12 mouse cellular contexts compared by ENCODE assay signal in the genomic region with DNA sequence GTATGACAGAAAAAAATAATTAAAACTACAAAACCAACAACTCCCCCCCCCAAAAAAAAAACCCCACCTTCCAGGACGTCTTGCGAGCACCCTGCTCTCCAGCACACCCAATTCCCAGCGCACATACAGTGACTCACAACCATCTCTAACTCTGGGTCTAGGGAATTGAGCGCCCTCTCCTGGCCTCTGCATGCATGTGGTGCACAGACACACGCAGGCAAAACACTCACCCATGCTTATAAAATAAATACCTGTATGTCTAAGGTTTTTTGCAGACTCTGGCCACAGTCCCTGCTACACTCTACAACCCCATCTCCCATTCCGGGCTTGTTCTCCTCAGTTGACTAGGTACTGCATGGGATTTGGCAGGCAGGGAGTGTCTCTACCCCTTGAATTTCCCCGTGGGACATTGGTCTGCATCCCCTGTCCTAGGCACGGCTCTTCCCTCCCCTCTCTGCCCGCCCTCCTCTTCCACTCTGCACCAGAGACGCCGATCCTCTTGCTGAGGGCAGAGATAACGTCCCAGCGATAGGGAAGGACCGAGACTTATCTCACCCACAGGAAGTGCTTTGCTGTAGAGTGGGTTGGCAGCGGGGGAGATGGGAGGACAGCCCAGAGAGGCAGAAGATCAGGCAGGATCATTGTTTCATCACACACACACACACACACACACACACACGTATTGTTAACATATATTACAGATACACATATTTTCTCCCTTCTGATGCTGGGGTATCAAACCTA. TPM values are rescaled to one million over a fixed set of nuclear protein-coding genes. Genes with fewer than 3 reads are reported as not detected.
A peak's percentile ranks its signal among the peaks of the same experiment; 100 is the strongest.
DNase-seq lines count a peak whose midpoint lies in the region; ATAC-seq and TF ChIP-seq lines count a peak whose summit lies in the region.
"Had no signal": no experiment of that assay in that cellular context is flagged by ENCODE, and none has a peak within 500 bp of the region (broad histone marks: within the 10 kb centered on the region; RNA-seq: fewer than 3 reads in every experiment).

No protein-coding gene starts in this region.

- H3K36me3 ChIP-seq in heart, embryonic 11.5 days (ENCODE audit: control insufficient read depth, insufficient read depth, low read length) = no peaks in the 10 kb centered on the region
- H3K36me3 ChIP-seq in MEL (ENCODE audit: control insufficient read depth in 1 of 2, insufficient read depth in 2 of 2, low read length in 2 of 2) = peaks cover 0 to 22% of the 10 kb centered on the region in 2 experiments; a peak in 2 of 4 replicates
- H3K36me3 ChIP-seq in liver, embryonic 12.5 days = 0 out of 2 replicates have a peak, but pooled peaks cover 6% of the 10 kb centered on the region
- H3K36me3 ChIP-seq: embryonic facial prominence, embryonic 15.5 days; hindbrain, embryonic 10.5 days had no signal

- intact Hi-C loops in heart, postnatal 25 days (cut with DNase I) = loop anchor here (5.0 kb wide), 1 partner anchor 119 kb away; no protein-coding TSS in a partner anchor

- H3K4me1 ChIP-seq in heart, embryonic 11.5 days (ENCODE audit: control insufficient read depth, insufficient read depth, low read length) = peaks cover 36% of the 10 kb centered on the region
- peaks cover 5 to 32% of the 10 kb centered on the region in 2 experiments for H3K4me1 ChIP-seq in MEL (ENCODE audit: control insufficient read depth in 1 of 2, insufficient read depth in 2 of 2, low read length in 2 of 2)
- peaks cover 35% of the 10 kb centered on the region for H3K4me1 ChIP-seq in liver, embryonic 12.5 days

- peak overlapping the region; percentile 25; the same call in 1 of the 2 replicates for H3K4me2 ChIP-seq in heart, embryonic 11.5 days
- peak overlapping the region; percentile 53 for H3K4me2 ChIP-seq in liver, embryonic 12.5 days
- H3K4me2 ChIP-seq: embryonic facial prominence, embryonic 15.5 days had no signal

- no peak overlapping the region for H3K9ac ChIP-seq in heart, embryonic 11.5 days (ENCODE audit: low read depth, low read length)
- peak overlapping the region; percentile 52 for H3K9ac ChIP-seq in MEL (ENCODE audit: control insufficient read depth, low read depth, low read length, poor library complexity, severe bottlenecking)
- 0 out of 2 replicates have a peak overlapping the region, but pooled peaks have one; percentile 8 for H3K9ac ChIP-seq in liver, embryonic 12.5 days
- H3K9ac ChIP-seq: embryonic facial prominence, embryonic 15.5 days had no signal

- no peak for DNase-seq in heart, postnatal 25 days (ENCODE audit: low spot score)
- DNase-seq in 3T3-L1 (ENCODE audit: low read depth, low spot score) = peak; percentile 24
- DNase-seq in MEL (ENCODE audit: low read depth, low spot score) = peak; percentile 93
- no peak for DNase-seq in gastrocnemius, postnatal 10 days
- no peak for DNase-seq in frontal cortex, adult 2 months (ENCODE audit: extremely low spot score in 1 of 2, low spot score in 1 of 2)
- DNase-seq: left cerebral cortex, postnatal 4 days had no signal

- no peak overlapping the region for H3K4me3 ChIP-seq in heart, embryonic 11.5 days (ENCODE audit: low read depth, low read length)
- H3K4me3 ChIP-seq in MEL (ENCODE audit: control insufficient read depth in 1 of 2, insufficient read depth in 1 of 2, low read depth in 2 of 2, low read length in 2 of 2) = peak overlapping the region; percentile 27; a peak in 3 of 4 replicates
- peak overlapping the region; percentile 4; the same call in 1 of the 2 replicates for H3K4me3 ChIP-seq in liver, embryonic 12.5 days
- H3K4me3 ChIP-seq: embryonic facial prominence, embryonic 15.5 days; hindbrain, embryonic 10.5 days had no signal

- H3K27ac ChIP-seq in heart, embryonic 11.5 days (ENCODE audit: low read depth, low read length) = peak overlapping the region; percentile 18; the same call in 1 of the 2 replicates
- peak overlapping the region; percentile 77 for H3K27ac ChIP-seq in MEL (ENCODE audit: control insufficient read depth, low read depth, low read length)
- H3K27ac ChIP-seq in liver, embryonic 12.5 days = peak overlapping the region; percentile 46; the same call in 1 of the 2 replicates
- H3K27ac ChIP-seq: embryonic facial prominence, embryonic 15.5 days; hindbrain, embryonic 10.5 days had no signal

- peak; percentile 43 for TF ChIP-seq RAD21 in MEL (IDR thresholded peaks at IDR 0.05; ENCODE audit: low read depth, low read length)

- no peaks in the 10 kb centered on the region for H3K79me2 ChIP-seq in MEL (ENCODE audit: control insufficient read depth, insufficient read depth, low read length, poor library complexity)

- no peak for ATAC-seq in heart, embryonic 11.5 days (replicated peaks; ENCODE audit: insufficient number of reproducible peaks, low FRiP score, low TSS enrichment)
- peak; percentile 82 for ATAC-seq in liver, embryonic 12.5 days
- ATAC-seq in monocyte, adult 5-6 weeks (replicated peaks; ENCODE audit: insufficient number of reproducible peaks, low FRiP score, low TSS enrichment, poor library complexity, severe bottlenecking) = no peak

- no peaks in the 10 kb centered on the region for H3K9me3 ChIP-seq in heart, embryonic 11.5 days (replicated peaks; ENCODE audit: control insufficient read depth, low read length)
- no peaks in the 10 kb centered on the region for H3K9me3 ChIP-seq in MEL (replicated peaks; ENCODE audit: insufficient read depth, low read length)
- H3K9me3 ChIP-seq in liver, embryonic 12.5 days (replicated peaks) = peaks cover 4% of the 10 kb centered on the region; the same call in 1 of the 2 replicates
- H3K9me3 ChIP-seq: embryonic facial prominence, embryonic 15.5 days had no signal

- WGBS in heart, embryonic 11.5 days (ENCODE audit: insufficient replicate concordance) = 15% methylated on average over 16 of the region's 16 CpGs
- 7% methylated on average over 16 of the region's 16 CpGs for WGBS in liver, embryonic 12.5 days (ENCODE audit: insufficient replicate concordance)

- peak in 1 of 2 experiments; percentile 46; a peak in 1 of 4 replicates for TF ChIP-seq POLR2A in MEL (IDR thresholded peaks at IDR 0.05; ENCODE audit: control insufficient read depth in 1 of 2, insufficient read depth in 1 of 2, low read depth in 1 of 2, low read length in 2 of 2, poor library complexity in 1 of 2)

- H3K27me3 ChIP-seq in heart, embryonic 11.5 days (ENCODE audit: control insufficient read depth, insufficient read depth, low read length) = no peaks in the 10 kb centered on the region
- no peaks in the 10 kb centered on the region for H3K27me3 ChIP-seq in MEL (ENCODE audit: control insufficient read depth in 1 of 2, insufficient read depth in 2 of 2, low read length in 2 of 2)
- H3K27me3 ChIP-seq in liver, embryonic 12.5 days (replicated peaks) = peaks cover 17% of the 10 kb centered on the region
- H3K27me3 ChIP-seq: embryonic facial prominence, embryonic 15.5 days had no signal

- TF ChIP-seq EP300 in MEL (IDR thresholded peaks at IDR 0.05; ENCODE audit: low read depth in 1 of 2, low read length in 2 of 2) = peak; percentile 89 to 92

- TF ChIP-seq CTCF in MEL (IDR thresholded peaks at IDR 0.05 in 2 of 3, conservative IDR thresholded peaks at IDR 0.05 in 1 of 3; ENCODE audit: control insufficient read depth in 1 of 3, insufficient read depth in 1 of 3, low read depth in 2 of 3, low read length in 3 of 3, poor library complexity in 1 of 3, severe bottlenecking in 1 of 3) = peak; percentile 77 to 81 (median 80)

RNA-seq across cellular contexts. Expression of gene Tfeb, which starts 6.3 kb away (rescaled TPM):
- polyA plus RNA-seq in heart, embryonic 11.5 days (2014; fragmentation: Nextera tagmentation; extraction: Ambion mirVana) = 16.3 and 17.0 TPM in 2 replicates
- total RNA-seq in heart, postnatal 25 days (2021) = 10 to 100 TPM; 40.8 to 45.7 TPM
- total RNA-seq in MEL (2012; rRNA removed) = 14.7 and 16.4 TPM in 2 replicates
- polyA plus RNA-seq in MEL (2012; ENCODE audit: insufficient read depth in 1 of 2, insufficient read length in 2 of 2, low read depth in 1 of 2, low replicate concordance in 2 of 2, missing spikeins in 1 of 2) = 10 to 100 TPM in 1 of 2 experiments, not detected in 1; 22.8 TPM
- polyA plus RNA-seq in liver, embryonic 12.5 days (2016; fragmentation: Nextera tagmentation; extraction: Ambion mirVana) = 5.6 and 5.8 TPM in 2 replicates
- total RNA-seq in gastrocnemius, postnatal 10 days (2021) = 10 to 100 TPM; 67.9 to 70.7 TPM
- 9.5 and 9.9 TPM in 2 replicates for polyA plus RNA-seq in frontal cortex, adult 2 months (2012; rRNA removed)
- total RNA-seq in monocyte, adult 5-6 weeks (2017) = 61.8 to 91.9 TPM (median 65.3 TPM) in 3 replicates

RNA-seq across cellular contexts. Expression of gene Pgc, which starts 16.5 kb away (rescaled TPM):
- polyA plus RNA-seq in heart, embryonic 11.5 days (2014; fragmentation: Nextera tagmentation; extraction: Ambion mirVana) = 0.15 TPM in 1 of 2 replicates, not detected in the other
- total RNA-seq in heart, postnatal 25 days (2021) = not detected
- not detected in 2 replicates for total RNA-seq in MEL (2012; rRNA removed)
- not detected for polyA plus RNA-seq in MEL (2012; ENCODE audit: insufficient read depth in 1 of 2, insufficient read length in 2 of 2, low read depth in 1 of 2, low replicate concordance in 2 of 2, missing spikeins in 1 of 2)
- not detected in 2 replicates for polyA plus RNA-seq in liver, embryonic 12.5 days (2016; fragmentation: Nextera tagmentation; extraction: Ambion mirVana)
- total RNA-seq in gastrocnemius, postnatal 10 days (2021) = not detected
- not detected in 2 replicates for polyA plus RNA-seq in frontal cortex, adult 2 months (2012; rRNA removed)
- total RNA-seq in monocyte, adult 5-6 weeks (2017) = not detected in 3 replicates
- total RNA-seq: left cerebral cortex, postnatal 4 days had no signal
- polyA plus RNA-seq: hindbrain, embryonic 10.5 days; neural tube, embryonic 14.5 days had no signal

RNA-seq across cellular contexts. Expression of gene Prickle4, which starts 48.6 kb away (rescaled TPM):
- polyA plus RNA-seq in heart, embryonic 11.5 days (2014; fragmentation: Nextera tagmentation; extraction: Ambion mirVana) = 0.39 TPM in 1 of 2 replicates, not detected in the other
- 1 to 10 TPM; 3.8 to 5.6 TPM for total RNA-seq in heart, postnatal 25 days (2021)
- total RNA-seq in MEL (2012; rRNA removed) = 0.23 TPM in 1 of 2 replicates, not detected in the other
- polyA plus RNA-seq in MEL (2012; ENCODE audit: insufficient read depth in 1 of 2, insufficient read length in 2 of 2, low read depth in 1 of 2, low replicate concordance in 2 of 2, missing spikeins in 1 of 2) = 1 to 10 TPM in 1 of 2 experiments, not detected in 1; 4.3 TPM
- polyA plus RNA-seq in liver, embryonic 12.5 days (2016; fragmentation: Nextera tagmentation; extraction: Ambion mirVana) = not detected in 2 replicates
- under 1 TPM in 1 of 2 experiments, not detected in 1; 0.70 TPM for total RNA-seq in gastrocnemius, postnatal 10 days (2021)
- 1.0 TPM in 1 of 2 replicates, not detected in the other for polyA plus RNA-seq in frontal cortex, adult 2 months (2012; rRNA removed)
- not detected in 3 replicates for total RNA-seq in monocyte, adult 5-6 weeks (2017)

RNA-seq across cellular contexts. Expression of gene Gm21981, which starts 48.9 kb away (rescaled TPM):
- polyA plus RNA-seq in heart, embryonic 11.5 days (2014; fragmentation: Nextera tagmentation; extraction: Ambion mirVana) = 0.94 and 1.3 TPM in 2 replicates
- total RNA-seq in heart, postnatal 25 days (2021) = 1 to 10 TPM in 1 of 2 experiments, under 1 TPM in 1; 0.55 to 1.0 TPM
- 0.56 and 0.81 TPM in 2 replicates for total RNA-seq in MEL (2012; rRNA removed)
- under 1 TPM in 1 of 2 experiments, not detected in 1; 0.71 TPM for polyA plus RNA-seq in MEL (2012; ENCODE audit: insufficient read depth in 1 of 2, insufficient read length in 2 of 2, low read depth in 1 of 2, low replicate concordance in 2 of 2, missing spikeins in 1 of 2)
- polyA plus RNA-seq in liver, embryonic 12.5 days (2016; fragmentation: Nextera tagmentation; extraction: Ambion mirVana) = 0.06 and 0.07 TPM in 2 replicates
- under 1 TPM; 0.68 to 0.88 TPM for total RNA-seq in gastrocnemius, postnatal 10 days (2021)
- 4.3 and 6.6 TPM in 2 replicates for polyA plus RNA-seq in frontal cortex, adult 2 months (2012; rRNA removed)
- total RNA-seq in monocyte, adult 5-6 weeks (2017) = 0.29 TPM in 1 of 3 replicates, not detected in the others

RNA-seq across cellular contexts. Expression of gene Frs3, which starts 54.3 kb away (rescaled TPM):
- 2.2 and 2.7 TPM in 2 replicates for polyA plus RNA-seq in heart, embryonic 11.5 days (2014; fragmentation: Nextera tagmentation; extraction: Ambion mirVana)
- 1 to 10 TPM; 4.9 to 5.2 TPM for total RNA-seq in heart, postnatal 25 days (2021)
- total RNA-seq in MEL (2012; rRNA removed) = 1.5 and 2.7 TPM in 2 replicates
- polyA plus RNA-seq in MEL (2012; ENCODE audit: insufficient read depth in 1 of 2, insufficient read length in 2 of 2, low read depth in 1 of 2, low replicate concordance in 2 of 2, missing spikeins in 1 of 2) = 1 to 10 TPM in 1 of 2 experiments, not detected in 1; 4.4 TPM
- polyA plus RNA-seq in liver, embryonic 12.5 days (2016; fragmentation: Nextera tagmentation; extraction: Ambion mirVana) = 1.7 and 2.3 TPM in 2 replicates
- total RNA-seq in gastrocnemius, postnatal 10 days (2021) = 1 to 10 TPM; 3.5 to 3.9 TPM
- polyA plus RNA-seq in frontal cortex, adult 2 months (2012; rRNA removed) = 39.1 and 39.9 TPM in 2 replicates
- 0.38 to 1.4 TPM (median 1.3 TPM) in 3 replicates for total RNA-seq in monocyte, adult 5-6 weeks (2017)

Comparison
In these comparisons a context has a peak if more than half of its experiments do, and no peak if none do; other contexts are left out.
1. H3K27ac ChIP-seq: peak in every context shown above with its lines; median percentile 77 in MEL; 46 in liver, embryonic 12.5 days; 18 in heart, embryonic 11.5 days.
2. DNase-seq: peak in 3T3-L1 (single experiment) and MEL (single experiment); none in heart, postnatal 25 days (single experiment), gastrocnemius, postnatal 10 days (single experiment) and frontal cortex, adult 2 months (0 of 2).